Mouse (Mus musculus): Measurements from ENCODE around the gene Engase.

GRCm38 (mm10) chr11:118503418-118504179, 27.0 kb downstream of the Engase start:
- TF ChIP-seq POLR2A (IDR thresholded peaks at IDR 0.05; ENCODE audit: insufficient read length, low read depth) (no peak), USF1 (IDR thresholded peaks at IDR 0.05; ENCODE audit: low read depth) (no peak), TCF3 (IDR thresholded peaks at IDR 0.05; ENCODE audit: insufficient read length, low read depth) (no peak), MYOG (IDR thresholded peaks at IDR 0.05; ENCODE audit: control insufficient read depth in 1 of 3, insufficient read depth in 1 of 3, insufficient read length in 2 of 3, low read depth in 2 of 3) (no peak), E2F4 (IDR thresholded peaks at IDR 0.05; ENCODE audit: insufficient read depth) (no peak), POLR2AphosphoS2 (IDR thresholded peaks at IDR 0.05; ENCODE audit: insufficient read length, low read depth) (no peak), MAX (IDR thresholded peaks at IDR 0.05; ENCODE audit: low read depth) (no peak), REST (IDR thresholded peaks at IDR 0.05; ENCODE audit: insufficient read depth, insufficient read length) (no peak)

All from myocyte (in vitro differentiated cells).